Mouse (Mus musculus) retina, postnatal 1 day (tissue): ENCODE measurements around the gene Rreb1.
A peak's percentile ranks its signal among the peaks of the same experiment; 100 is the strongest.
"Not testable (repeated sequence)": the region's sequence is repeated elsewhere in the genome, so short reads cannot be mapped to it uniquely, and the experiment has no call there.

Source experiments
- DNase-seq: peaks from one replicate; pipeline ENCODE4 v3.0.0-alpha.2; 2012

Gene Rreb1

GRCm38 (mm10) chr13:37827996-37828579 lies 49.9 kb downstream of the Rreb1 start:
- DNase-seq, result no peak

DNA sequence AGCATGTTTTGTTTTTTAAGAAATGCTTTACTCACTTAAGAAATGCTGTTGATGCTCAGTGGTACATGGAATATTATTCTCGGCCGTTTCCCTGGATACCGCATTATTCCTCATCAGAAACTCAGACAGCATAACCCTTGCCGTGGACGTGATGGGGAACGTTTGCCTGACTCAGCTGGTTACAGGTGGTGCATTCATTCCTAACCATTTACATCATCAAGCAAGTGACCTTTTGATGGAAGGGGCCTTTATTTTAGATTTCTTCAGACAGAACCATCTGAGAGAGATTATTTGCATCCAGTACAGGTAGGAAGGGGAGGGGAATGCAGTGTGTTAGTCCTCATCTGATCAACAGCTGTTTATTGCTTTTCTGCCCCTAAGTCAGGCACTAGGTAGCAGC lies 50.7 kb downstream of the Rreb1 start:
- DNase-seq, result no peak

GRCm38 (mm10) chr13:37830256-37830655 lies 52.1 kb downstream of the Rreb1 start:
- DNase-seq, result no peak

DNA sequence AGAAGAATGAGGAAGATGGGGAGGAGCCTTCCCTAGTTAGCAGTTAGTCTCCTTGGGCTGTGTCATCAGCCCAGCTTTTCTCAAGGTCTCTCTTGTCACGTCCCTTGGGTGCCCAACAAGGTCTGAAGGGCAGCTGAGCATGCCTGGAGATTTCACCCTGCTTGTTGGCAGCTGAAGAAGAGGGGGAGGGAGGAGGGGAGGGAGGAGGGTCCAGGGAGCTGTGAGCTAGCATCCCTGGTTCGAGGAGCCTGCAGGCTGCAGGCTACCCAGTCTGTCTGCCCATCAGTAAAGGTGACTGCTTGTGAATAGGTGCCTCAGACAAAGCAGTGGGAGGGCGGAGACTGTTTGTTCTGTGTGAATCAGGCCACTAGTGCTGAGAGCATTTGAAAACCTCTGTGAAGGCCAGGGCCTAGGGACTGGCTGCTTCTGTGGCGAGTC lies 52.7 kb downstream of the Rreb1 start:
- DNase-seq, result peak; percentile 38

- DNase-seq, result no peak
These were observed 54.3 kb downstream of the Rreb1 start for GRCm38 (mm10) chr13:37832481-37832880.

GRCm38 (mm10) chr13:37833500-37833899 lies 55.3 kb downstream of the Rreb1 start:
- no peak for DNase-seq

GRCm38 (mm10) chr13:37835296-37835695 lies 57.1 kb downstream of the Rreb1 start:
- DNase-seq, result no peak

GRCm38 (mm10) chr13:37835811-37836210 lies 57.6 kb downstream of the Rreb1 start:
- not testable (repeated sequence) for DNase-seq

GRCm38 (mm10) chr13:37837372-37837771 lies 59.2 kb downstream of the Rreb1 start:
- no peak for DNase-seq

GRCm38 (mm10) chr13:37838260-37839183 lies 60.3 kb downstream of the Rreb1 start:
- DNase-seq, result no peak

DNA sequence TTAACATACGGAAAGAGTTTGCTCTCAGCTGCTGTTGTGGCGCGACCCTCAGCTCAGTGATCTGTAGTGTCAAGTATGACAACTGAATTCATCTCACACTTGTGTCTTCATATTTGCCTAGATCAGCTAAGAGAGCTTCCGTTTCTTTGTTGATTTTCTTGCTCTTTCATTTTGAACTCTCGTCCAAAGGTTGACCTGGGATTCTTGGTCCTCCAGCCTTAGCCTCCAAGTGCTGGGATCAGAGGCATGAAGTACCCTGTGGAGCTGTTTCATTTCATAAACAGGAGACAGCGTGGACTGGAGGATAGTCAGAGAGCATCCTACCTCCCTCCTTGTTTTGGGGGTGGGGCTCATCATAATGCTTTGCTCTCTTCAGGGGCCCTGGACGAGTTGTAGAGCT lies 65.0 kb downstream of the Rreb1 start:
- no peak for DNase-seq

DNA sequence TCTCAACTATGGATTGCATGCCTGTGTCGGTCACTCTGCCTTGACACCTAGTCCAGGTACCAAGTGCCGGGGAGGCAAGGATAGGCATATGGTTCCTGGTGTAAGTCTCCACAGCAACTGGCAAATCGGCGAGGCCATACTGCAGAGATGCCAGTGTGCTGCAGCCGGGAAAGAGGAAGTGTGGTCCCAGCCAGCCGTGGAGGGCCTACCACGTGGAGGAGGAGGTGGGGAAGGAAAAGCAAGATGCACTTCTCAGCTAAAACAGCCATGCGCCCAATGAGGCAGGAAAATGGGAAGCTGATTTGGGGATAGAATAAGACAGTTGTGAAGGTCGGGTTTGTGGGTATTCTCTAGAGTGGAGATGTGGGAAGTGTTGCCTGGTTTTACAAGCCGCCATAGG lies 65.6 kb downstream of the Rreb1 start:
- no peak for DNase-seq

DNA sequence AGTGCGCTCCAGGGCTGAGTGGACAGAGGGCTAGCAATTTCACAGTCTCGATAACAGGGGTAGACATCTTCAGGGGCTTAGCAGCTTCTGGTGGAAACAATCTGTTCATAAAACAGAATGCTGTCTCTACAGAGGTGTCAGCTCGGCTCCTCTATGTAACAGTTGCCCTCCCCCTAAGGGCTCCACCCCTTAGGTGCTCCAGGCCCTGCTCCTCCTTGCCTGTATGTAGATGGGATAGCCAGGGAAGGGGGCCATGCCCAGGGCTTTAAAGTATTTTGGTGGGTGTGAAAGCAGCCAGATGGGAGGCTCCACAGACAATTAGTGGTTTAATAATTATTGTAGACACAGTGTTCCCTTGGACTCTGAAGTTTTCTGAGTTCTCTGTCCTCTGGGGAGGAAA lies 67.0 kb downstream of the Rreb1 start:
- DNase-seq, result no peak

DNA sequence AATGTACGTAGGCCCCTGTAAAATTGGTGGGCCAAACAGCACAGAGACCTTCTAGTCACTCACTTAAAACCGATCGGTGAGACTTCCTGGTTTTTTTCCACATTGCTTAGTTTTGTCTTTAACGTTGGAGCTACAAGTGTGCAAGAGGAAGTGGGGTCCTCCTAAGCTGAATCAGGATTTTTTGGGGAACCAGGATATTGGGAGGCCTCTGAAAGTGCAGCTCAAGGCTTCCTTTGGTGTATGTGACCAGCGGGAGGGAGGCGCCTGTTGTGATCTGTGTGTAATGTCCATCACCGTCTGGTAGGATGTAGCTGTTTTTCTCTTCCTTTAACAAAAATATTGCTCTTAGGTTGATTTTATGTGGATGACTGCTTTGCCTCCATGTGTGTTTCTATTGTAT lies 67.4 kb downstream of the Rreb1 start:
- no peak for DNase-seq

DNA sequence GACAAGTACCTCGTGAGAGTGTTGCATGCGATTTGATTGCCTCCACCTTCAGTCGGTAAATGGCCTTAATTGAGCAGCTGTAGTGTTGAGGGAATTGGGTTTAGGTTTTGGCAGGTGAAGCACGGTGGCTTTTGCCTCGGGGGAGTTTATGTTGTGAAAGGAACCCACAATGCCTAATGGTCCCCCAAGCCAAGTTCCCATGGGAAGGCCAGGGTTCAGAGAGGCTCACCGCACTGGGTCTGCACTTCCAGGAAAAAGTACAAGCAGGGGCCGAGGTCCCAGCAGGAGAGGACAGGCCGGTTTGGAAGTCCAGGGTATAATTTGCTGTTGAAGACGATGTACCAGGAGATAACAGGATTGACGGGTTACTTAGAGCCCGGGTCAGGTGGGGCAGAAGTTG lies 68.3 kb downstream of the Rreb1 start:
- DNase-seq, result no peak

- DNase-seq, result no peak
These were observed 68.9 kb downstream of the Rreb1 start for GRCm38 (mm10) chr13:37846962-37847570.

DNA sequence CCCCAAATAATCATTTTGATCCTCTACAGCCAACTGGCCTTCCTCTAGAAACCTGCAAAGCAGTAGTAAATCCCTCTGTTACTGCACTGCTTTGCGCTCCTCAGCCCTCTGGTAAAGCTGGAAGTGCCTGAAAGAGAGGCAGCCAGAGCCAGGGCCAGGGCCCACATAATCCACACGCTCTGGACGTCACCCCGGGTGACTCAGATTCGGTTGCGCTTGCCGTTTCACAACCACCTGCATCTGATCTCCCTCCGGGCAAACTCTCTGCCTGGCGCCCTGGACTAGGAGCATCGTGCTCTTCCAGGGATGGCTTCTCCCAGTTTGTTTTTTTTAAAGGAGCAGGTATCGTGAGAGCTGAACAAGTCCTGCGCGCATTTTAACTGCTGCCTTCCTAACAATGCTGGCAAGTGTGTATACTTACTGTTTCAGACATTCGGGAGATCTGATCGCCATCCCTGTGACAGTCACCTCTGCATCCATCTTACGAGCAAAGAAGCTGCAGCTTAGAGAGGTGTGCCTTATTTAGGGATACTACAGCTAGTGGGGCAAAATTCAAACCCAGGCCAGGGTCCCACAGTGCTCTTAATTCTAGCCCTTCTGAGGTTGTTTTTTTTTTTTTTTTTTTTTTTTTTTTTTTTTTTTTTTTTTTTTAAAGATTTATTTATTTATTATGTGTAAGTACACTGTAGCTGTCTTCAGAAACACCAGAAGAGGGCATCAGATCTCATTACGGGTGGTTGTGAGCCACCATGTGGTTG lies 69.6 kb downstream of the Rreb1 start:
- peak; percentile 12 for DNase-seq

- DNase-seq, result no peak
These were observed 70.2 kb downstream of the Rreb1 start for GRCm38 (mm10) chr13:37848438-37848837.

DNA sequence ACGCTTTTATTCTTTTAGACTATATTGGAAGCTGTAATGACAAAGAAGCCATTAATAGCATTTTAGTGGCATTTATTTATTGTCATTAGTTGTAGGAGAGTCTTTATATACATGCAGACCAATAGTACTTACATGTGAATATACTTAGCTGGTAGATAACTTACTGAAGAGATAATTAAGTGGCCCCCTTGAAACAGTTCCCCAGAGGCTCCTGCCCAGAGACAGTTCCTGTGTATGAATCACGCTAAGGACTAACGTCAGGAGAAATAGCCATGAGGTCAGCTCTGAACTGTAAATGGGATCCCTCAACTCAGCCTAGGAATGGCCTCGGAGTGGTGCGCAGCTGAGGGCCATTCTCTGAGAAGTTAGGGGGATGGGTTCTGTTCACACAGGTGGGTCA lies 73.4 kb downstream of the Rreb1 start:
- DNase-seq, result no peak

GRCm38 (mm10) chr13:37852850-37853249 lies 74.7 kb downstream of the Rreb1 start:
- no peak for DNase-seq

DNA sequence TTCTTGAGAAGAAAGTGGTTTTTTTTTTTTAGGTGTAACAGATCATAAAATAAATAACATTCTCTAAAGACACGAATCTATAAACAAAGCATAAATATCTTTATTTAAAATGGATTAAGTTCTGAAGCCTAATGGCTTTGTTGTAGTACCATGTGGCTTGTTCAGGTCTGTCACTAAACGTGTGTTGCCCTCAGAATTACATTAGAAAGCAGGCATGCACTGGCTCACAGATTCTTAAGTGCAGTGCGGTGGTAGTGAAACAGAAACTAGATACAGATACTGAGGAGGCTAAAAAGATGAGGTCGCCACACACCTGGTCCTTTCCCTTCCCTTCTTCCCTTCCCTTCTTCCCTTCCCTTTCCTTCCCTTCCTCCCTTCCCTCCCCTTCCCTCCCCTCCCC lies 75.2 kb downstream of the Rreb1 start:
- no peak for DNase-seq

- DNase-seq, result peak; percentile 43
These were observed 75.8 kb downstream of the Rreb1 start for GRCm38 (mm10) chr13:37854031-37854431.
